Mouse (Mus musculus): ENCODE results near the gene Ahcyl2.

Ahcyl2 gene

DNA sequence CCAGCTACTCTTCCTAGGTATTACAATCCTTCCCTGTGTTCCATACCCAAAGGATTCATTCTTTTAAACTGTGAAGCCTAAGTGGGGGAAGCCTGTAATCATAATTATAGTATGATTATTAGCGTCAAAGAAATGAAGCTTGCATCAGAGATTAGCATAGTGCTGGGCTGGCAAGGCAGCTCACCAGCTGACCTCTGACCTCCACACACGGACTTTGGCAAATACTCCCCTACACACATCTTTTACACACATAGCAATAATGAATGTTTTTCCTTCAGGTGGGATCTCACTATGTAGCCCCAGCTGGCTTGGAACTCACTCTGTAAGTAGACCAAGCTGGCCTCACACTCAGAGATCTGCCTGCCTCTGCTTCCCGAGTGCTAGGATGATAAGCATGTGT, 84.1 kb downstream of the Ahcyl2 start:
- DNase-seq (ENCODE audit: inconsistent ontology term) = no peak

DNA sequence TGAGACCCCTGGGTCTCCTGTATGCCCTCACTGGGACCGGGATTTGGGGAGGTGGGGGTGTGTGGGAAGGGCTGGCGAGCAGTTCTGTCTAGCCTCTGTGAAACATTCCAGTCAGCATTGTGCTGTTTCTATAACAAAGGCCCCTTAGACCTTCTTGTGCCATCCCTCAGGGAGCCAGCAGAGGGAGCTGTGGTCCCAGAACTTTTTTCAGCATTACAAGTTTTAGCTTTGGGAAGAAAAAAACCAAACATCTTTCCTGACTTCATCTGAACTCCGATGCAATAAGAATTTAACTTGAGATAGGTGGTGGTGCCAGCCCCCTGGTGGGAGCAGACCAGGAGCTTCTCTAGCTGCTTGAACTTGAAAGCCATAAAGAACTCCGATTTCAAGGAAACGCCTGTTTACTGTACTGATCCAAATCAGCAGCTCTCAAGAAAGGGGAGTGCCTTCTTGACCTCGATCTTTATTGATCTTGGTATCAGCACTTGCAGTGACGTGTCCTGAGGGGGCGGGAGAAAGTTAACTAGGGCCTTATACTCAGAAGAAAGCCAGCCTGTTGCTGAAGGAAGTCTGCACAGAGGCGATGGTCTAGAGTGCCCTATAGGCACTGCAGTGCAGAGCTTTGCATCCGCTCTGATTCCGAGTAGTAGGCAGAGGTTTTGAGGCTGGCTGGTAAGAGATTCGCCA, 85.5 kb downstream of the Ahcyl2 start:
- DNase-seq (ENCODE audit: inconsistent ontology term) = peak; percentile 71

DNA sequence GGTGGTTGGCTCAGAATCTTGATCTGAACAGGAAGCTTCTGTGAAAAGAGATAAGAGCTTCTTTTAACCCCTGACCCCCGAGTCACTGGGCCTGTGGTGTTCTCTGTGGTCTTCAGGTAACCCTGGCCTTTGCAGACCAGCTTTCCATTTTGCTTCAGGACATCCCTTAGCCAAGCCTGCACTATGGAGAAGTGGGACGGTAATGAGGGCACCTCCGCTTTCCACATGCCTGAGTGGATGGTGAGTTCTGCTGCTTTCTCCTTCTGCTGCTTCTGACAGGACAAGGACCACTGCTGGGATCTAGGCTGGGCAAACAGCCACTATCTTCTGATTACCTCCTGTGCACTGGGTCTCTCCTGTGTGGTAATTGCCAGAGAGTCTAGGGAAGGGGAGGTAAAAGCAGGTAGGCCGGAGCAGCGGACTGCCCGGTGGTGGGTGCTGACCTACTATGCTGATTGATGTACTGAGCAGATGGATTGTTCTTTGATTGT, 86.1 kb downstream of the Ahcyl2 start:
- DNase-seq (ENCODE audit: inconsistent ontology term) = no peak

DNA sequence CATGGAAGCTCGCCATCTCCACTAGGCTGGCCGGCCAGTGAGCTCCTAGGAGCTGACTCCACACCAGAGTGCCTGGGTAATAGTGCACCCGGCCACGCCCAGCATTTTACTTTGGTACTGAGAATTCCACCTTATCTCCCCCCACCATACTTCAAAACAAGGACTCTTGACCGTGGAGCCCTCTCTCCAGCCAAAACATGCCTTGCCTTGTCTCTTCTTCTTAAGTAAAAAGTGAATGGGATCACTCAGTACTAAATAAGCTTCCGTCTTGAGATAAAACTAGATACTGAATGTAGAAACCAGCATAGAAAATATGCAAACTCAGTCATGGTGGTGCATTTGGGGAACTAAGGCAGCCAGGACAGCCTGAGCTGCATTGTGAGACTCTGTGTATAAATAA, 90.8 kb downstream of the Ahcyl2 start:
- no peak for DNase-seq (ENCODE audit: inconsistent ontology term)

DNA sequence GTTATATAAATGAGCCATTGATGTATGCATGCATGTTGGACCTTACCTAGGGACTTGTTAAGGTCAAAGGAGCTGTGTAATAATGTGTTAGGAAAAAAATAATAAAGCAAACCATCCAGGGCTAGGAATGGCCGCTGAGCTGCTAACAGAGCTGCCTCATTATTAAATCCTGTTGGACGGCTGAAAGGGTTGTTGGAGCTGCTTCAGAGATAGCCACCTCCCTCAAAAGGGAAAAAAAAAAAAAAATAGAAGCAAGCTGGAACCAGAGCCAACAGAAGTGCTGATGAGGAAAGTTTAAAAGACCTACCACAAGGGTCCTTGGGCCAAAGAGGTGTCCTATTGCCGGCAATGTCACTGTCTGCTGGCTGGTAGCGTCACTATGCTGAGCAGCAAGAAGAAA, 91.5 kb downstream of the Ahcyl2 start:
- no peak for DNase-seq (ENCODE audit: inconsistent ontology term)

DNA sequence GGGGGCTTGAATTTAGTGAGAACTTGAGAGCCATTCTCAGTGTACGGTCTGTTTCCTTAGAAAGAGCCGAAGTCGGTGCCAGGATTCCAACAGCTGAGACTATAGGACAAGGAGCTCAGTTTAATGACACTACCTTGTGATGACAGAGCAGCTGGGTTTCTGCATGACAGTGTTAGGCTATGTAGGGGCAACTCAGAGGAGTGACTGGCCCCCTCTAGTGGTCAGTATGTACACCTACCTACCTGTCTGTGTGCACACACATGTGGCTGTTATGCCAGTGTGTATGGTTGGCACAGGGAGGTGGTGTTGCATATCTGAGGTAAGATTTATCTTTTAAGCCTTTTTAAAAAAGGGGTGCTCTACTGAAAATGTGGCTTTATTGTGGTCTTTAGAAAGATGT, 92.4 kb downstream of the Ahcyl2 start:
- DNase-seq (ENCODE audit: inconsistent ontology term) = no peak

DNA sequence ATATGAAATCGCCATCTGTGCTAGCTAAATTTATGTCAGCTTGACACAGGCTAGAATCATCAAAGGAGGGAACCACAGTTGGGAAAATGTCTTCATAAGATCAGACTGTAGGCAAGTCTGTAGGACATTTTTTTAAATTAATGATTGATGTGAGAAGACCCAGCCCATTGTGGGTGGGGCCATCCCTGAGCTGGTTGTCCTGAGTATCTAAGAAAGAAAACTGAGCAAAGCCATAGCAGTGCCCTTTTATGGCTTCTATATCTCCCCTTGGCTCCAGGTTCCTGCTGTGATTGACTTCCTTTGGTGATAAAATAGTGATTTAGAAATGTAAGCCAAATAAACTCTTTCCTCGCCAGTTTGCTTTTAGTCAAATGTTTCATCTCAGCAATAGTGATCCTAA, 97.1 kb downstream of the Ahcyl2 start:
- no peak for DNase-seq (ENCODE audit: inconsistent ontology term)

DNA sequence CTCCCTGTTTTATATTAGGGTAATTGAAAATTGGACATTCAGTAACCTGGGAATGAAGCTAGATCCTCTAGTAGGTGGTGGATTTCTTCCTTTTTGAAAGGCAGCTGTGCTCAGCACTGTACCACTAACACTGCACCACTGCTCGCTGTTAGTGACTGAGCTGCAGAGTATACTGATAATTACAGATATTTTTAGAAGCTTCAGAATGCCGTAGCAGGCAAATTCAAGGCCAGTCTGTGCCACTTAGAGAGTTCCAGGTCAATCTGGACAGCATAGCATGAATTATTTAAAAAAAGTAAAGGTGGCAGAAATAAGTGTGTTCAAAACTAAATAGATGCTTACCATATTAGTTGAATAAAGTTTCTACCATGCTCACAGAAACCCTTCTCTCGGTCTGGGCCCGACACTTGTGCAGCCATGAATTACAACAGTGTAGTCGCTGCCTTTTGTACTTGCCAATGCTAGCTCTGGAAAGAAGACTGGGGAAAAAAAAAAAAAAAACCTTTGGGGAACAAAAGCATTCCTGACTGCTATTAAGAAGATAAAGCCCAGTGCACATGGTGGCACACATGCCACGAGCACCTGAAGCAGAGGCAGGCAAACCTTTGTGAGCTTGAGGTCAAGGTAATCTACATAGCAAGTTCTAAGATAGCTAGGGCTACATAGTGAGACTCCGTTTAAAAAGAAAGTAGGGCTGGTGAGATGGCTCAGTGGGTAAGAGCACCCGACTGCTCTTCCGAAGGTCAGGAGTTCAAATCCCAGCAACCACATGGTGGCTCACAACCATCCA, 99.3 kb downstream of the Ahcyl2 start:
- DNase-seq (ENCODE audit: inconsistent ontology term) = no peak

DNA sequence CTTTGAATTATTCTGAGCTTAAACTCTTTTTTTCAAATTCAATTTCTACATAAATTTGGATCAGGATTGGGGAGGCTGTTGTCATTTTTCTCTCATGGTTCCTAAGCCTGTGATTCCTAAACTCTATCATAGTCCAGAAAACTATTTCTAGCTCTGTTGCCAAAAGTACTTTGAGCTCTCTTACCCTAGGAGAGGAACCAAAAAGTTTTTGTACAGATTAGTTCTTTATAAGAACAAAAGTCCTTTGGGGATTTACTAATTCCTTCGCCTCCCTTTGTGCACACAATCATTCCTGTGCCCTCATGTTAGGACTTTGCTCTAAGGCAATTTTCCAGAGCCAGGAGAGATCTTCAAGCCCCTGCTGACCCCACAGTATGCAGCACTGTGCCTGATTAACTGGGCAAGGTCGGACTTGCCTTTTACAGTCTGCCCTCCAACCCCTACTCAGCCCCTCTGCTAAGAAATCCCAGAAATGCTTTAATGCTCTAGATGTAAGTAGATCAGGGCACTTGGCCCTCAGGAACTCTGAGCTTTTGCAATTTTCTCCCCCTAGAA, 100.6 kb downstream of the Ahcyl2 start:
- DNase-seq (ENCODE audit: inconsistent ontology term) = no peak

DNA sequence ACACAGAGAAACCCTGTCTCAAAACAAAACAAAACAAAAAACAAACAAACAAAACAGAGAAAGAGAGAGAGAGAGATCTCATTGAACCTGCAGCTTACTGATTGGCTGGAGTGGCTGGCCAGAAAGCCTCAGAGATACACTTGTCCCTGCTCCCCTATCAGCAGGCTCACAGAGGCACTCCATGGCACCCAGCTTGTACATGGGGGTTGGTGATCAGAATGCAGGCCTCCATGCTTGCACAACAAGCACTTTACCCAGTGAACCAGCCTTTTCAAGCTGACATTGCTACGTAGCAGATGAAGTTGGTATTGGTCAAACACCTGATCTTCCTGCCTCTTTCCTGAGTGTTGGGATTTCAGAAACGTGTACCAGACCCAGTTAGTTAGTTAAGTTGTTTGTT, 105.8 kb downstream of the Ahcyl2 start:
- DNase-seq (ENCODE audit: inconsistent ontology term) = no peak

DNA sequence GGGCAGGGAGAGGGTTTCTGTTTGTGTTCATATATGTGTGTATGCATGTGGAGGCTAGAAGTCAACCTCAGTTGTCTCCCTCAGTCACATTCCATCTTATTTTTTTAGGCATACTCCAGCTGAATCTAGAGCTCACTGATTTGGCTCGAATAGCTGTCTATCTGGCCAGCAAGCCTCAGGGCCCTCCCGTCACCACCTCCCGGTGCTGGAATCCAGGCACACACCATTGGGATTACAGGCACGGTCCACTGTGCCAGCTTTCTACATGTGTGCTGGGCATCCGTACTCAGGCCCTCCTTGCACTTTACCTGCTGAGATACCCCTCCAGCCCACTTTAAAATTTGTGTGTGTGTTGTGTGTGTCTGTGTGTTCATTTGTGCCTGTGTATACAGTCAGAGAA, 107.8 kb downstream of the Ahcyl2 start:
- no peak for DNase-seq (ENCODE audit: inconsistent ontology term)

DNA sequence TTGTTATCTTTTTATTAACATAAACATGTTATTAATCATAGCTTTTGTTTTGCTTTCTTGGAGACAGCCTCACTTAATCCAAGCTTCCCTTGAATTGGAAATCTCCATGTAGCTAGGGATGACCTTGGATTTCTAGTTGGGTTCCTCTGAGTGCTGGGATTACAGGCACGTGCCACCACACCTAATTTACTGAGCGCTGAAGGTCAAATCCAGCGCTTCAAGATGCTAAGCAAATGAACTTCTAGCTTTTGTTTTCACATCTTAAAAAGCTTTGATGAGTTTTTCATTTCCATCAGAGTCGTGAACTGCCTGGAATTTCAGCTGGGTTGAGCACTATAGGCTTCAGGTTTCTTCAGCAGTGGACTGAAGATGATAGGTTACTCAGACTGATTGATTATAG, 109.0 kb downstream of the Ahcyl2 start:
- DNase-seq (ENCODE audit: inconsistent ontology term) = no peak

DNA sequence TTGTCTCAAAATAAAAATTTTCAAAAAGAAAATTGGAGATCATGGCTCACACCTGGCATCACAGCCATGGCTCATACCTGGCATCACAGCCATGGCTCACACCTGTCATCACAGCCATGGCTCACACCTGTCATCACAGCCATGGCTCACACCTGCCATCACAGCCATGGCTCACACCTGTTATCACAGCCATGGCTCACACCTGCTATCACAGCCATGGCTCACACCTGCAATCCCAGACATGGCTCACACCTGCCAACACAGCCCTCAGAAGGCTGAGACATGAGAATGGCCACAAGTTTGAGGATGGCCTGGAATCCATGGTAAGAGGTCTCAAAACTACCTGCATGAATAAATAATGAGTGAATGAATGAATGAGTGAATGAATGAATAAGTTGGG, 111.8 kb downstream of the Ahcyl2 start:
- DNase-seq (ENCODE audit: inconsistent ontology term) = no peak

DNA sequence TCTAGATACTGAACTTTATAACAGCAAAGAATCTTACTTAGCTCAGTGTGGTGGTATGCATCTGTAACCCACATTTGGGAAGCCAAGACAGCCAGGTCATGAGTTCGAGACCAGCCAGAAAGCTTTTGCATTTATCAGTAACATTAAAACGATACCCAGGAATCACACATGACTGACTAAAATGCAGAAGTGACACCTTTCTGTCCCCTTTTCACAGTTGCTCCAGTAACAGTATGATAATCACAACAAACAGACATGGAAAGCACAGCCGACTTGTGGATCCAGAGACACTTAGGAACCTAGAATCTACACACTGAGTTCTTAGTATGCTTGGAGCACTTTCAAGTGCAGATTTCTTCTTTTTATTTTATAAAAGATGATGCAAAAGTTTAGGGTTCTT, 113.0 kb downstream of the Ahcyl2 start:
- no peak for DNase-seq (ENCODE audit: inconsistent ontology term)

DNA sequence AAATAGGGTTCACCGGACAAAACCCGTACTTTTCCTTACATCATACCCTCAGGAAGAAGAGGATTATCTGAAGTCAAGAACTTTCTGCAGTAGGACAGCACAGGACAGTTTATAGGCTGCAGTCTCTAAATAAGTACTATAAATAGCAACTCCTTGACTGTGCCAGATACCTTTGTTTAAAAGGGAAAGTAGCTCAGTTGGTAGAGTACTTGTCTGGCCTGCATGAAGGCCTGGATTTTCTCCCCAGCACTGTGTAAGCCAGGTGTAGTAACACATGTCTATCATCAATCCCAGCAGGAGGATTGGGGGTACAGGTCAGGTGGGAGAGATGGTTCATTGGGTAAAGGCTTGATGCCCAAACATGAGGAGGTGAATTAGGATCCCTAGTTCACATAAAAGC, 114.1 kb downstream of the Ahcyl2 start:
- no peak for DNase-seq (ENCODE audit: inconsistent ontology term)

DNA sequence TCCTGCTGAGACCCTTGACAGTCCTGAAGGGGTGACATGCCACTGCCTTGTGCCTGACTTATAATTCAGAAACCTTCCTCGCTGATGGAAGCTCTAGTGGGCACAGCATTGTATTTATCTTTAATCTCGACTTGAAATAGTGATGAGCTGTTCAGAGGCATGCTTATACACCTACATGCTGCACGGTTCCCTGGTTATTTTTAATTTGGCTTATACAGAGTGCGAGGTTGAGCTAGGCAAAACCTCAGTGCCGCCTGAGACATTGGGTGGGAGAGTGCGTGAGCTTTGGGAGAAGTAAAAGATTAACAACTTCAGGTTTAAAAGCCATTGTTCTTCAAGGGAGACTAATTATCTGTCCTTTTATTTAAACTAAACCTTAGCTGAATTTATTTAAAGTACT, 115.1 kb downstream of the Ahcyl2 start:
- DNase-seq (ENCODE audit: inconsistent ontology term) = no peak

DNA sequence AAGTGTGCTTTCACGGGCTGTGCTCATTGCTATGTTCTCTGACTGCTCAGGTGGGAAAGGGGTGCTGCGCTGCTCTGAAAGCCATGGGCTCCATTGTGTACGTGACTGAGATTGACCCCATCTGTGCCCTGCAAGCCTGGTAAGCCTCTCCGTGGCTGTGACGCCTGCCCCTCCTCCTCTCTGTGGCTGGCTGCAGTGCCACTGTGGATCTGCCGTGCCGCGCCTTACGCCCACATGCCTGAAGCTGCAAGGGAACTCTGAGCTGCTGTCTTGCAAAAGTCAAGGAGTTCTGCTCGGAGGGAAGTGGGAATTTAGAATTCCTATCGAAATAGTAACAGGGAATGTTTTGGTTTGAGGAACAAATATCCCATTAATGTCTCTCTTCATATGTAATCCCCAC, 123.3 kb downstream of the Ahcyl2 start:
- DNase-seq (ENCODE audit: inconsistent ontology term) = no peak

DNA sequence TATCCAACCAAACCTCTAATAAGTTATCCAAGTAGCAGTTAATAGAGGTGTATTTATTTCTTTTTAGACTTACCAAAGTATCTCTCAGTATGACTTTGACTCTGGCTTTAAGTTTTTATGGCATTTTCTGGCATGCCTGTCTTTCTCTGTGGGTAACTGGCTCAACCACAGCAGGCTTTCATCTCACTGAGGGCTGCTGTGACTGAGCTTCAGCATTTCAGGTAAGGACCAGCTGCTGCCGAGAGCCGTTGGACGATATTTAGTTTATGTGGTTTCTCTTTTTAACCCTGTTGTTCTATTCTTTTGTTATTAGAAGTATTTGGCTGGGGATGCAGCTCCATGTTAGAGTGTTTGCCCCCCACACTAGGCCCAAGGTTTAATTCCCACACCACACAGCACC, 129.2 kb downstream of the Ahcyl2 start:
- DNase-seq (ENCODE audit: inconsistent ontology term) = no peak

DNA sequence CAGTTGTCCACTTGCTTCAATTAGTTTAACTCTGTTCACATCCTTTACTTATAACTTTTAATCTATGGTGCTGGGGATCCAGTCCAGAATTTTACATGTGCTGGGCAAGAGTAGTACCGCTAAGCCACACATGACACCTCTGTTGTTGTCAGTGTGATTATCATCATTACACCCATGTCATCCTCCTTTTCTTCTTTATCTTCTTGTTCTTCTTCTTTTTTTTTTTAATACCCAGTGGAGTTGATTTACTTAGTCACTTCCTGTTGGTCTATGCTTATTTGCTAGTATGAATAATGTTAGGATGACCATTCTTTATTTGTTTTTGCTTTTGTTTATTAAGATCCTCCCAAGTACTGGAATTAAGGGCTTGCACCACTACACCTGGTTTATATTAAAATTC, 133.6 kb downstream of the Ahcyl2 start:
- no peak for DNase-seq (ENCODE audit: inconsistent ontology term)

DNA sequence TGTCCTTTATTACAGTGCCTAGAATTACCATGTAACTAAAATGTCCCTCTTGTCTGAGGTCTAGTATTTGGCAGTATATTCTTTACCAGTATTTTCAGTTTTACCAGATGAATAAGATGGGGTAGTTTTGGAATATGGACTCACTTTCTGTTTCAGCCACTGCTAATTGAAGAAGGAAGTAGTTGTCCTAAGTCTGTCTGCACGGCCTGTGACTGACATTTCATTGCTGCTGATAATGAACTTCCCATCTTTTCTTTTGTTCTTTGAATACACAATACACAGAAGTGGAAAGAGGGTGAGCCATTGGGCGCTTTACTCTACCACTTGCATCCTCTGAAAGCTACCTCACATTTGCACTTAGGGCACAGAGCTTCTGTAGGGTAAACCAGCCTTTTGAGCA, 134.4 kb downstream of the Ahcyl2 start:
- DNase-seq (ENCODE audit: inconsistent ontology term) = no peak

DNA sequence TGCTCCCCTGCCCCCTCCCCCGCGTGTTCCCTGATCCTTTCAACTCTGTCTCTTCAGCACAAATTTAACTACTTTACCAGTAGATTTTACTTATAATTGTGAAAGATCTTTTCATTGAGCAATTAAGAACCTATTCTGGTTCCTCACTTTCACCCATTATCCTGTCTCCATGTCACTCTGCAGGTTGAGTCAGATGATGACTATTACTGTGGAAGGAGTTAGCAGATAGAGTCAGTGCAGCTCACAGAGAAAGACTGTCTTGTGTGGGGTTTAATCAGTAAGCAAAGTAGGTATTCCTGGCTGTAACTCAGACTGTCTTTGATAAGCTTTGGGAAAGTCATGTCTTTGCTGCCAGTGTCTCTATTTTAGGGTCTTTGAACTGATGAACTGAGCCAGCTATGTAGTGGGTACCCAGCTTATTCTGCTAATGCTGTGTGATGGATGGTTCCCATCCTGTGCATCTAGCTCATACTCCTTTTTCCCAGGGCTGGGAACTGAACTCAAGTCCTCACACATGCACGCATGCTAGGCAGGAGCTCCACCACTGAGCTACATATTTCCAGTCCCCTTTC, 135.6 kb downstream of the Ahcyl2 start:
- no peak for DNase-seq (ENCODE audit: inconsistent ontology term)

DNA sequence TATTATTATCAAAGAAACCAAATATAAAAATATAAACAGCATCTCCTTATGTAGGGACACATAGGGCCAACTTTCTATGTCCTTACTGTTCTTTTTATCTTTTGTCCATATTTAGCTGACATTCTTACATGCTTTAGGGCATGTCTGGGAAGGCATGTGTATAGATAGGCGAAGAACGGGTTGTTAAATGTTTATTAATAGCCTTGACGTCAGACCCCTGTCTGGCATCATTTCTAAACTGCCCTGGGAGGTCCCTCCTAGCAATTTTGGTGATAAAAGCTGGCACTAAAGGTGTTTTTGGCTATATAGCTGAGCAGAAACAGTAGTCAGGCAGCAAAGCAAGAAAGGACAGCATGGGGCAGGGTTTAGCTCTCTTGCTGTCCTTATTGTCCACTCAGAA, 136.5 kb downstream of the Ahcyl2 start:
- no peak for DNase-seq (ENCODE audit: inconsistent ontology term)

DNA sequence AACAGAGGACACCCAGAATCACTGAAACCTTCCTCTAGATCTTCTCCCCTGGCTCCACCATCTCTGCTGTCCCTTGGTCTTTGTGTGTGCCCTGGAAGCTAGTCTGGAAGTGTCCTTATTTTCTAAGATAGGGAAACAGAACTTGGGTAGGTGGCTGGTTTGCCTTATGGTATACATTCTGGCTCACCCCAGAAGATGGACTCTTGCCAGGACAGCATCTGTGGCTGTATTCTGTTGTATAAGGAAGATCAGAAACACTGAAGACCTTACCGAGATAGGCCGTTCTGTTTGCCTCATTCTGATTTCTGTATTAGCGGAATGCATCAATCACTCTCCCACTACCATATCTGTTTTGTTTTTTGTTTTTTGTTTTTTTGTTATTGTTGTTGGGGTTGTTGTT, 142.8 kb downstream of the Ahcyl2 start:
- no peak for DNase-seq (ENCODE audit: inconsistent ontology term)
